Mouse (Mus musculus): ENCODE data around the gene Srcap. TPM values are rescaled to one million over a fixed set of nuclear protein-coding genes. Genes with fewer than 3 reads are reported as not detected.

The Srcap gene
- polyA plus RNA-seq, 1 experiment from 2014 or later = 68.8 TPM

GRCm38 (mm10) chr7:127588011-127588871, 76.5 kb downstream of the Srcap start, which contains the start of the genes Ccdc189 and Rnf40:
Gene Ccdc189, minus strand, starts transcription at chr7:127588595.
Gene Rnf40, plus strand, starts transcription at chr7:127588767.
- Histone ChIP-seq H3K9ac (replicated peaks) (peak within 1 kb of the TSS; percentile 90), H3K4me2 (replicated peaks) (peak within 1 kb of the TSS; percentile 91), H3K4me3 (replicated peaks) (peak within 1 kb of the TSS; percentile 94), H3K4me1 (replicated peaks) (peaks cover 20% of the 10 kb centered on the region), H3K9me3 (no peaks in the 10 kb centered on the region), H3K36me3 (peaks cover 58% of the 10 kb centered on the region), H3K27ac (peak within 1 kb of the TSS; percentile 78), H3K27me3 (no peaks in the 10 kb centered on the region)
- WGBS = under 1% methylated on average over 50 of the region's 50 CpGs
- ATAC-seq = peak; percentile 98

GRCm38 (mm10) chr7:127588901-127589300, 77.1 kb downstream of the Srcap start:
- Histone ChIP-seq H3K4me1 (replicated peaks) (peaks cover 20% of the 10 kb centered on the region), H3K36me3 (peaks cover 58% of the 10 kb centered on the region), H3K9me3 (no peaks in the 10 kb centered on the region), H3K9ac (replicated peaks) (peak overlapping the region; percentile 90), H3K27ac (peak overlapping the region; percentile 78), H3K4me3 (replicated peaks) (peak overlapping the region; percentile 94), H3K27me3 (no peaks in the 10 kb centered on the region), H3K4me2 (replicated peaks) (peak overlapping the region; percentile 91)
- WGBS = 4% methylated on average over 29 of the region's 29 CpGs
- no peak for ATAC-seq

GRCm38 (mm10) chr7:127589637-127590036, 77.9 kb downstream of the Srcap start:
- WGBS = 93% methylated on average over 9 of the region's 9 CpGs
- peak overlapping the region; percentile 94 for H3K4me3 ChIP-seq (replicated peaks)
- no peaks in the 10 kb centered on the region for H3K27me3 ChIP-seq
- no peak for ATAC-seq
- peak overlapping the region; percentile 91 for H3K4me2 ChIP-seq (replicated peaks)
- H3K4me1 ChIP-seq (replicated peaks) = peaks cover 20% of the 10 kb centered on the region
- H3K36me3 ChIP-seq = peaks cover 58% of the 10 kb centered on the region
- H3K9ac ChIP-seq (replicated peaks) = peak overlapping the region; percentile 90; the same call in 1 of the 2 replicates
- no peak overlapping the region for H3K27ac ChIP-seq
- H3K9me3 ChIP-seq = no peaks in the 10 kb centered on the region

GRCm38 (mm10) chr7:127591108-127591507, 79.3 kb downstream of the Srcap start:
- Histone ChIP-seq H3K36me3 (peaks cover 65% of the 10 kb centered on the region), H3K9me3 (no peaks in the 10 kb centered on the region)

GRCm38 (mm10) chr7:127592575-127592974, 80.8 kb downstream of the Srcap start:
- no peak overlapping the region for H3K4me2 ChIP-seq (replicated peaks)
- no peak overlapping the region for H3K27ac ChIP-seq
- no peak overlapping the region for H3K9ac ChIP-seq (replicated peaks)
- H3K27me3 ChIP-seq = no peaks in the 10 kb centered on the region
- no peaks in the 10 kb centered on the region for H3K9me3 ChIP-seq
- WGBS = 89% methylated on average over 14 of the region's 14 CpGs
- peaks cover 13% of the 10 kb centered on the region for H3K4me1 ChIP-seq (replicated peaks)
- no peak overlapping the region for H3K4me3 ChIP-seq (replicated peaks)
- no peak for ATAC-seq
- H3K36me3 ChIP-seq = peaks cover 80% of the 10 kb centered on the region

More at GRCm38 (mm10) chr7:127591108-127591507, 79.3 kb downstream of the Srcap start:
- Histone ChIP-seq H3K9ac (replicated peaks) (no peak overlapping the region), H3K4me3 (replicated peaks) (no peak overlapping the region), H3K27ac (no peak overlapping the region), H3K4me1 (replicated peaks) (peaks cover 20% of the 10 kb centered on the region), H3K27me3 (no peaks in the 10 kb centered on the region), H3K4me2 (replicated peaks) (no peak overlapping the region)
- WGBS = 94% methylated on average over 10 of the region's 10 CpGs
- no peak for ATAC-seq

- no peak for ATAC-seq
- H3K4me2 ChIP-seq (replicated peaks) = no peak overlapping the region
- no peaks in the 10 kb centered on the region for H3K4me1 ChIP-seq (replicated peaks)
- H3K27me3 ChIP-seq = no peaks in the 10 kb centered on the region
- no peak overlapping the region for H3K9ac ChIP-seq (replicated peaks)
- H3K27ac ChIP-seq = no peak overlapping the region
- peaks cover 99% of the 10 kb centered on the region for H3K36me3 ChIP-seq
- H3K9me3 ChIP-seq = no peaks in the 10 kb centered on the region
- H3K4me3 ChIP-seq (replicated peaks) = no peak overlapping the region
- 94% methylated on average over 17 of the region's 17 CpGs for WGBS
These were observed 85.0 kb downstream of the Srcap start for GRCm38 (mm10) chr7:127596747-127597146.

- peaks cover 93% of the 10 kb centered on the region for H3K36me3 ChIP-seq
These were observed 88.8 kb downstream of the Srcap start for GRCm38 (mm10) chr7:127600612-127601011.

GRCm38 (mm10) chr7:127601735-127602134, 90.0 kb downstream of the Srcap start:
- H3K4me3 ChIP-seq (replicated peaks) = no peak overlapping the region
- no peaks in the 10 kb centered on the region for H3K9me3 ChIP-seq
- no peaks in the 10 kb centered on the region for H3K4me1 ChIP-seq (replicated peaks)
- no peak overlapping the region for H3K4me2 ChIP-seq (replicated peaks)
- 90% methylated on average over 4 of the region's 4 CpGs for WGBS
- H3K27me3 ChIP-seq = no peaks in the 10 kb centered on the region
- no peak for ATAC-seq
- H3K27ac ChIP-seq = no peak overlapping the region
- no peak overlapping the region for H3K9ac ChIP-seq (replicated peaks)
- peaks cover 93% of the 10 kb centered on the region for H3K36me3 ChIP-seq

More at GRCm38 (mm10) chr7:127600612-127601011, 88.8 kb downstream of the Srcap start:
- no peak for ATAC-seq
- Histone ChIP-seq H3K9me3 (no peaks in the 10 kb centered on the region), H3K4me3 (replicated peaks) (no peak overlapping the region), H3K4me1 (replicated peaks) (no peaks in the 10 kb centered on the region), H3K4me2 (replicated peaks) (no peak overlapping the region), H3K9ac (replicated peaks) (no peak overlapping the region), H3K27ac (no peak overlapping the region), H3K27me3 (no peaks in the 10 kb centered on the region)
- 96% methylated on average over 7 of the region's 7 CpGs for WGBS

GRCm38 (mm10) chr7:127602903-127603302, 91.1 kb downstream of the Srcap start:
- ATAC-seq = no peak
- H3K4me3 ChIP-seq (replicated peaks) = no peak overlapping the region

GRCm38 (mm10) chr7:127604256-127604655, 92.5 kb downstream of the Srcap start:
- Histone ChIP-seq H3K4me1 (replicated peaks) (no peaks in the 10 kb centered on the region), H3K9ac (replicated peaks) (no peak overlapping the region), H3K36me3 (peaks cover 93% of the 10 kb centered on the region), H3K27me3 (no peaks in the 10 kb centered on the region), H3K4me3 (replicated peaks) (no peak overlapping the region), H3K4me2 (replicated peaks) (no peak overlapping the region), H3K9me3 (no peaks in the 10 kb centered on the region), H3K27ac (no peak overlapping the region)
- no peak for ATAC-seq
- WGBS = 93% methylated on average over 10 of the region's 10 CpGs

More at GRCm38 (mm10) chr7:127602903-127603302, 91.1 kb downstream of the Srcap start:
- Histone ChIP-seq H3K27ac (no peak overlapping the region), H3K4me1 (replicated peaks) (no peaks in the 10 kb centered on the region), H3K9me3 (no peaks in the 10 kb centered on the region), H3K27me3 (no peaks in the 10 kb centered on the region), H3K9ac (replicated peaks) (no peak overlapping the region), H3K4me2 (replicated peaks) (no peak overlapping the region), H3K36me3 (peaks cover 93% of the 10 kb centered on the region)
- WGBS = 87% methylated on average over 2 of the region's 2 CpGs

GRCm38 (mm10) chr7:127607150-127607549, 95.4 kb downstream of the Srcap start:
- peaks cover 94% of the 10 kb centered on the region for H3K36me3 ChIP-seq
- H3K4me3 ChIP-seq (replicated peaks) = no peak overlapping the region
- no peak for ATAC-seq
- no peak overlapping the region for H3K4me2 ChIP-seq (replicated peaks)
- H3K27me3 ChIP-seq = no peaks in the 10 kb centered on the region
- H3K9ac ChIP-seq (replicated peaks) = no peak overlapping the region
- H3K9me3 ChIP-seq = no peaks in the 10 kb centered on the region
- 83% methylated on average over 6 of the region's 6 CpGs for WGBS
- H3K4me1 ChIP-seq (replicated peaks) = no peaks in the 10 kb centered on the region
- H3K27ac ChIP-seq = no peak overlapping the region

All from midbrain, embryonic 13.5 days (tissue).